Mouse (Mus musculus): ENCODE measurements around the gene Ank2.

GRCm38 (mm10) chr3:127126220-127126619 is 372.9 kb downstream of the Ank2 start:
- TF ChIP-seq POLR2A (IDR thresholded peaks at IDR 0.05; ENCODE audit: control insufficient read depth, extremely low read depth, insufficient read depth, low read length, poor library complexity) (no peak), CTCF (IDR thresholded peaks at IDR 0.05; ENCODE audit: borderline replicate concordance, control insufficient read depth, extremely low read depth, insufficient read depth, low read length, poor library complexity) (no peak)

All from thymus, adult 2 months (tissue).